Mouse (Mus musculus) liver, embryonic 12.5 days (tissue): ENCODE results near the gene Agbl4. TPM values are rescaled to one million over a fixed set of nuclear protein-coding genes. Genes with fewer than 3 reads are reported as not detected.

Source experiments
- ATAC-seq: fragments of 200-750 bp; cut with Nextera tagmentation; 2 replicates; pipeline ENCODE4 v1.8.0; 2017; ENCODE audit warnings: moderate number of reproducible peaks, mild to moderate bottlenecking, moderate library complexity
- H3K27ac ChIP-seq: fragments of 300-500 bp; sonication (generic); 2 replicates; pipeline ENCODE4 v1.5.1; 2016; ENCODE audit warnings: mild to moderate bottlenecking
- H3K27me3 ChIP-seq: fragments of 300-500 bp; sonication (generic); replicated peaks from 2 replicates; pipeline ENCODE4 v1.6.1; 2016; ENCODE audit warnings: mild to moderate bottlenecking, moderate library complexity
- H3K36me3 ChIP-seq: fragments of 300-500 bp; sonication (generic); 2 replicates; pipeline ENCODE4 v1.6.1; 2016; ENCODE audit warnings: mild to moderate bottlenecking, moderate library complexity
- H3K4me1 ChIP-seq: fragments of 300-500 bp; sonication (generic); 2 replicates; pipeline ENCODE4 v1.6.1; 2016
- H3K4me2 ChIP-seq: fragments of 300-500 bp; sonication (generic); 2 replicates; pipeline ENCODE4 v1.6.1; 2016; ENCODE audit warnings: mild to moderate bottlenecking, moderate library complexity
- H3K4me3 ChIP-seq: fragments of 300-500 bp; sonication (generic); 2 replicates; pipeline ENCODE4 v1.5.1; 2016; ENCODE audit warnings: mild to moderate bottlenecking, moderate library complexity
- H3K9ac ChIP-seq: fragments of 300-500 bp; sonication (generic); 2 replicates; pipeline ENCODE4 v1.6.1; 2016; ENCODE audit warnings: mild to moderate bottlenecking, moderate library complexity
- H3K9me3 ChIP-seq: fragments of 300-500 bp; sonication (generic); replicated peaks from 2 replicates; pipeline ENCODE4 v1.6.1; 2016; ENCODE audit warnings: mild to moderate bottlenecking, moderate library complexity
- WGBS: fragments of 180-500 bp; shearing (Covaris S2); methylation state at CpG from one replicate; pipeline ENCODE4 v1.1.7; 2016; ENCODE audit not compliant: insufficient replicate concordance; 5-methylcytosine and 5-hydroxymethylcytosine counted together
- polyA plus RNA-seq: library from polyadenylated mRNA; unstranded; fragments of >200 nt; fragmentation: Nextera tagmentation; extraction: Ambion mirVana; gene quantifications from 2 replicates; pipeline ENCODE4 v1.2.1, GENCODE M21; 2016

The Agbl4 gene
- polyA plus RNA-seq, 1 experiment from 2014 or later: not detected

- Histone ChIP-seq H3K27ac (no peak overlapping the region), H3K4me1 (no peaks in the 10 kb centered on the region), H3K9me3 (no peaks in the 10 kb centered on the region), H3K36me3 (no peaks in the 10 kb centered on the region), H3K4me2 (no peak overlapping the region), H3K9ac (no peak overlapping the region), H3K27me3 (no peaks in the 10 kb centered on the region), H3K4me3 (no peak overlapping the region)
- 63% methylated on average over 7 of the region's 7 CpGs for WGBS
- ATAC-seq: no peak
Measured at GRCm38 (mm10) chr4:111584286-111584685, 1186.8 kb downstream of the Agbl4 start.

GRCm38 (mm10) chr4:111588211-111588610 is 1190.8 kb downstream of the Agbl4 start:
- no peak for ATAC-seq
- Histone ChIP-seq H3K4me1 (no peaks in the 10 kb centered on the region), H3K27ac (no peak overlapping the region), H3K36me3 (no peaks in the 10 kb centered on the region), H3K9me3 (no peaks in the 10 kb centered on the region), H3K9ac (no peak overlapping the region), H3K4me2 (no peak overlapping the region), H3K27me3 (no peaks in the 10 kb centered on the region), H3K4me3 (no peak overlapping the region)
- 52% methylated on average over 1 of the region's 1 CpGs for WGBS

GRCm38 (mm10) chr4:111589467-111590170 is 1192.2 kb downstream of the Agbl4 start:
- Histone ChIP-seq H3K4me2 (no peak overlapping the region), H3K4me1 (no peaks in the 10 kb centered on the region), H3K9ac (no peak overlapping the region), H3K4me3 (no peak overlapping the region), H3K27me3 (no peaks in the 10 kb centered on the region), H3K9me3 (no peaks in the 10 kb centered on the region), H3K27ac (no peak overlapping the region), H3K36me3 (no peaks in the 10 kb centered on the region)
- 69% methylated on average over 4 of the region's 4 CpGs for WGBS
- no peak for ATAC-seq

GRCm38 (mm10) chr4:111594655-111595295 is 1197.3 kb downstream of the Agbl4 start:
- no peak overlapping the region for H3K9ac ChIP-seq
- H3K27me3 ChIP-seq: no peaks in the 10 kb centered on the region
- WGBS: 59% methylated on average over 3 of the region's 3 CpGs
- H3K4me2 ChIP-seq: no peak overlapping the region
- no peak overlapping the region for H3K27ac ChIP-seq
- no peaks in the 10 kb centered on the region for H3K9me3 ChIP-seq
- no peaks in the 10 kb centered on the region for H3K36me3 ChIP-seq
- no peak overlapping the region for H3K4me3 ChIP-seq
- no peak for ATAC-seq
- no peaks in the 10 kb centered on the region for H3K4me1 ChIP-seq

GRCm38 (mm10) chr4:111597249-111597661 is 1199.8 kb downstream of the Agbl4 start:
- WGBS: 83% methylated on average over 2 of the region's 2 CpGs
- no peak for ATAC-seq

GRCm38 (mm10) chr4:111597986-111598385 is 1200.5 kb downstream of the Agbl4 start:
- Histone ChIP-seq H3K27me3 (no peaks in the 10 kb centered on the region), H3K9ac (no peak overlapping the region), H3K4me3 (no peak overlapping the region), H3K27ac (no peak overlapping the region), H3K9me3 (no peaks in the 10 kb centered on the region), H3K4me2 (no peak overlapping the region), H3K4me1 (no peaks in the 10 kb centered on the region), H3K36me3 (no peaks in the 10 kb centered on the region)
- no peak for ATAC-seq
- WGBS: 50% methylated on average over 1 of the region's 1 CpGs

More at GRCm38 (mm10) chr4:111597249-111597661, 1199.8 kb downstream of the Agbl4 start:
- Histone ChIP-seq H3K4me1 (no peaks in the 10 kb centered on the region), H3K36me3 (no peaks in the 10 kb centered on the region), H3K27me3 (no peaks in the 10 kb centered on the region), H3K4me3 (no peak overlapping the region), H3K4me2 (no peak overlapping the region), H3K9ac (no peak overlapping the region), H3K9me3 (no peaks in the 10 kb centered on the region), H3K27ac (no peak overlapping the region)

- Histone ChIP-seq H3K4me2 (no peak overlapping the region), H3K9ac (no peak overlapping the region), H3K36me3 (no peaks in the 10 kb centered on the region), H3K4me1 (no peaks in the 10 kb centered on the region), H3K27me3 (no peaks in the 10 kb centered on the region), H3K27ac (no peak overlapping the region), H3K9me3 (no peaks in the 10 kb centered on the region), H3K4me3 (no peak overlapping the region)
- WGBS: 72% methylated on average over 2 of the region's 2 CpGs
- no peak for ATAC-seq
Measured at GRCm38 (mm10) chr4:111603194-111603593, 1205.7 kb downstream of the Agbl4 start.

GRCm38 (mm10) chr4:111607826-111608500 is 1210.5 kb downstream of the Agbl4 start:
- H3K9ac ChIP-seq: no peak overlapping the region
- no peak overlapping the region for H3K4me2 ChIP-seq
- no peaks in the 10 kb centered on the region for H3K4me1 ChIP-seq
- no peak overlapping the region for H3K27ac ChIP-seq
- ATAC-seq: no peak
- 66% methylated on average over 8 of the region's 8 CpGs for WGBS
- H3K27me3 ChIP-seq: no peaks in the 10 kb centered on the region
- no peaks in the 10 kb centered on the region for H3K9me3 ChIP-seq
- H3K36me3 ChIP-seq: no peaks in the 10 kb centered on the region
- no peak overlapping the region for H3K4me3 ChIP-seq

GRCm38 (mm10) chr4:111621865-111622264 is 1224.4 kb downstream of the Agbl4 start:
- Histone ChIP-seq H3K4me3 (no peak overlapping the region), H3K27me3 (no peaks in the 10 kb centered on the region), H3K27ac (no peak overlapping the region), H3K4me2 (no peak overlapping the region), H3K9me3 (no peaks in the 10 kb centered on the region), H3K36me3 (no peaks in the 10 kb centered on the region), H3K9ac (no peak overlapping the region), H3K4me1 (no peaks in the 10 kb centered on the region)
- ATAC-seq: no peak
- WGBS: 29% methylated on average over 2 of the region's 2 CpGs

- Histone ChIP-seq H3K4me2 (no peak overlapping the region), H3K36me3 (no peaks in the 10 kb centered on the region), H3K4me3 (no peak overlapping the region), H3K27ac (no peak overlapping the region), H3K9ac (no peak overlapping the region), H3K27me3 (no peaks in the 10 kb centered on the region), H3K4me1 (no peaks in the 10 kb centered on the region), H3K9me3 (no peaks in the 10 kb centered on the region)
- ATAC-seq: no peak
- 53% methylated on average over 5 of the region's 5 CpGs for WGBS
Measured at GRCm38 (mm10) chr4:111624914-111625313, 1227.5 kb downstream of the Agbl4 start.

GRCm38 (mm10) chr4:111626118-111626830 is 1228.8 kb downstream of the Agbl4 start:
- no peak for ATAC-seq
- no peaks in the 10 kb centered on the region for H3K27me3 ChIP-seq
- 30% methylated on average over 7 of the region's 8 CpGs for WGBS

GRCm38 (mm10) chr4:111632615-111633014 is 1235.2 kb downstream of the Agbl4 start:
- no peak overlapping the region for H3K4me2 ChIP-seq
- H3K9ac ChIP-seq: no peak overlapping the region
- no peak overlapping the region for H3K4me3 ChIP-seq
- H3K4me1 ChIP-seq: no peaks in the 10 kb centered on the region
- H3K27me3 ChIP-seq: no peaks in the 10 kb centered on the region
- ATAC-seq: no peak
- no peak overlapping the region for H3K27ac ChIP-seq
- WGBS: 65% methylated on average over 1 of the region's 1 CpGs
- no peaks in the 10 kb centered on the region for H3K36me3 ChIP-seq
- no peaks in the 10 kb centered on the region for H3K9me3 ChIP-seq

More at GRCm38 (mm10) chr4:111626118-111626830, 1228.8 kb downstream of the Agbl4 start:
- H3K9me3 ChIP-seq: no peaks in the 10 kb centered on the region
- no peak overlapping the region for H3K27ac ChIP-seq
- no peaks in the 10 kb centered on the region for H3K4me1 ChIP-seq
- H3K4me3 ChIP-seq: no peak overlapping the region
- no peak overlapping the region for H3K4me2 ChIP-seq
- no peaks in the 10 kb centered on the region for H3K36me3 ChIP-seq
- H3K9ac ChIP-seq: no peak overlapping the region
